In genomic region chr7:66003447-66003846, GRCm38 (mm10) we compare ENCODE assay signal across 23 mouse cellular contexts. TPM values are rescaled to one million over a fixed set of nuclear protein-coding genes. Genes with fewer than 3 reads are reported as not detected.
DNase-seq lines count a peak whose midpoint lies in the region; ATAC-seq and TF ChIP-seq lines count a peak whose summit lies in the region.
"Had no signal": no experiment of that assay in that cellular context is flagged by ENCODE, and none has a peak within 500 bp of the region (broad histone marks: within the 10 kb centered on the region; RNA-seq: fewer than 3 reads in every experiment).

No protein-coding gene starts in this region.

- TF ChIP-seq CTCF in liver, postnatal 0 days (IDR thresholded peaks at IDR 0.05; ENCODE audit: low read depth), result no peak

- no peaks in the 10 kb centered on the region for H3K36me3 ChIP-seq in liver, postnatal 0 days (replicated peaks; ENCODE audit: insufficient read depth, low read length)
- H3K36me3 ChIP-seq in limb, embryonic 10.5 days, result no peaks in the 10 kb centered on the region
- H3K36me3 ChIP-seq: forebrain, embryonic 10.5 days; heart, embryonic 13.5 days; hindbrain, embryonic 15.5 days had no signal

- TF ChIP-seq EP300 in liver, postnatal 0 days (IDR thresholded peaks at IDR 0.05; ENCODE audit: low read depth), result no peak

- H3K27ac ChIP-seq in liver, postnatal 0 days (ENCODE audit: low read depth), result peak overlapping the region; percentile 76
- H3K27ac ChIP-seq in limb, embryonic 10.5 days, result peak overlapping the region; percentile 46
- H3K27ac ChIP-seq: embryonic facial prominence, embryonic 15.5 days; forebrain, embryonic 10.5 days; heart, embryonic 13.5 days; hindbrain, embryonic 15.5 days had no signal

- no peak overlapping the region for H3K9ac ChIP-seq in liver, postnatal 0 days (replicated peaks)
- H3K9ac ChIP-seq: embryonic facial prominence, embryonic 15.5 days; heart, embryonic 13.5 days; hindbrain, embryonic 15.5 days had no signal

- peak; percentile 80 for ATAC-seq in liver, postnatal 0 days
- ATAC-seq in megakaryocyte, adult 5-6 weeks (ENCODE audit: poor library complexity, severe bottlenecking), result no peak
- ATAC-seq: forebrain, embryonic 14.5 days; intestine, embryonic 16.5 days had no signal

- H3K9me3 ChIP-seq in liver, postnatal 0 days (ENCODE audit: low read length), result no peaks in the 10 kb centered on the region; the same call in 1 of the 2 replicates
- no peaks in the 10 kb centered on the region for H3K9me3 ChIP-seq in limb, embryonic 10.5 days (replicated peaks)
- H3K9me3 ChIP-seq: embryonic facial prominence, embryonic 15.5 days; hindbrain, embryonic 15.5 days had no signal

- no peak overlapping the region for H3K4me3 ChIP-seq in liver, postnatal 0 days (ENCODE audit: low read depth, low read length)
- no peak overlapping the region for H3K4me3 ChIP-seq in limb, embryonic 10.5 days
- H3K4me3 ChIP-seq: embryonic facial prominence, embryonic 15.5 days; erythroblast, embryonic 14.5 days; forebrain, embryonic 10.5 days; heart, embryonic 13.5 days; hindbrain, embryonic 15.5 days had no signal

- no peaks in the 10 kb centered on the region for H3K27me3 ChIP-seq in liver, postnatal 0 days (ENCODE audit: insufficient read depth, low read length)
- H3K27me3 ChIP-seq in limb, embryonic 10.5 days (ENCODE audit: low read depth, poor library complexity, severe bottlenecking), result no peaks in the 10 kb centered on the region
- H3K27me3 ChIP-seq: embryonic facial prominence, embryonic 15.5 days; heart, embryonic 13.5 days; hindbrain, embryonic 15.5 days had no signal

- WGBS in liver, postnatal 0 days (ENCODE audit: insufficient replicate concordance), result 46% methylated on average over 5 of the region's 5 CpGs
- WGBS in limb, embryonic 10.5 days, result 94% methylated on average over 5 of the region's 5 CpGs

- no peak overlapping the region for H3K4me2 ChIP-seq in liver, postnatal 0 days (ENCODE audit: low read depth, low read length)
- H3K4me2 ChIP-seq: embryonic facial prominence, embryonic 15.5 days; heart, embryonic 13.5 days; hindbrain, embryonic 15.5 days had no signal

- H3K4me1 ChIP-seq in liver, postnatal 0 days (ENCODE audit: insufficient read depth), result no peaks in the 10 kb centered on the region
- peaks cover 14% of the 10 kb centered on the region for H3K4me1 ChIP-seq in limb, embryonic 10.5 days
- H3K4me1 ChIP-seq: heart, embryonic 13.5 days; hindbrain, embryonic 15.5 days had no signal

- peak; percentile 54 for DNase-seq in cerebellum, adult 11-12 months
- no peak for DNase-seq in cerebellum, postnatal 10 days
- DNase-seq in liver, postnatal 0 days, result peak; percentile 57
- no peak for DNase-seq in liver
- DNase-seq in limb, embryonic 10.5 days (ENCODE audit: low spot score), result no peak
- DNase-seq: adrenal gland, postnatal 25 days; gastrocnemius, postnatal 36 days; heart, adult 11 months; heart, postnatal 36 days had no signal

RNA-seq across cellular contexts. Expression of gene Gm45213, which starts 40.0 kb away (rescaled TPM):
- polyA plus RNA-seq in liver, postnatal 0 days (2015; fragmentation: Nextera tagmentation; extraction: Ambion mirVana), result not detected in 2 replicates
- polyA plus RNA-seq in limb, embryonic 10.5 days (2016; fragmentation: Nextera tagmentation; extraction: Ambion mirVana), result not detected in 2 replicates
- total RNA-seq in megakaryocyte, adult 5-6 weeks (2015), result not detected in 2 replicates
- total RNA-seq in megakaryocyte, adult 5-6 weeks (2017), result not detected in 2 replicates
- total RNA-seq: adrenal gland, postnatal 25 days; ES-E14; gastrocnemius, adult 8-10 months; gastrocnemius, postnatal 36 days; heart, postnatal 36 days had no signal
- polyA plus RNA-seq: brain, embryonic 14.5 days; cortical plate, adult 2 months; embryonic facial prominence, embryonic 15.5 days; erythroblast, embryonic 14.5 days; forebrain, embryonic 10.5 days; forebrain, embryonic 14.5 days; heart, embryonic 13.5 days; heart, postnatal 0 days; hindbrain, embryonic 11.5 days; hindbrain, embryonic 15.5 days; intestine, embryonic 16.5 days had no signal

RNA-seq across cellular contexts. Expression of gene Snrpa1, which starts 55.4 kb away (rescaled TPM):
- 45.0 and 47.6 TPM in 2 replicates for polyA plus RNA-seq in liver, postnatal 0 days (2015; fragmentation: Nextera tagmentation; extraction: Ambion mirVana)
- polyA plus RNA-seq in limb, embryonic 10.5 days (2016; fragmentation: Nextera tagmentation; extraction: Ambion mirVana), result 276 and 312 TPM in 2 replicates
- total RNA-seq in megakaryocyte, adult 5-6 weeks (2015), result 53.8 and 59.6 TPM in 2 replicates
- total RNA-seq in megakaryocyte, adult 5-6 weeks (2017), result 61.4 and 76.3 TPM in 2 replicates

Comparison
In these comparisons a context has a peak if more than half of its experiments do, and no peak if none do; other contexts are left out.
1. DNase-seq: peak in cerebellum, adult 11-12 months (single experiment) and liver, postnatal 0 days (single experiment); none in cerebellum, postnatal 10 days (0 of 2), liver (single experiment) and limb, embryonic 10.5 days (single experiment).